Mouse (Mus musculus): ENCODE measurements at regions not wholly inside any gene's neighbourhood (a gene's known extent, or its start where the extent isn't known, plus 50 kb on each side); places are given as distances from the start of the nearest gene placed in this dataset.

- Histone ChIP-seq H3K9me3 (ENCODE audit: control insufficient read depth, low read depth, low read length) (no peaks in the 10 kb centered on the region), H3K9ac (replicated peaks; ENCODE audit: low read depth, low read length) (no peak overlapping the region), H3K36me3 (ENCODE audit: control insufficient read depth, insufficient read depth, low read length) (no peaks in the 10 kb centered on the region), H3K27me3 (ENCODE audit: control insufficient read depth, insufficient read depth, low read length) (no peaks in the 10 kb centered on the region), H3K27ac (ENCODE audit: low read length) (peak overlapping the region; percentile 87; the same call in 1 of the 2 replicates), H3K4me1 (ENCODE audit: control insufficient read depth, insufficient read depth, low read length) (peaks cover 28% of the 10 kb centered on the region), H3K4me3 (ENCODE audit: low read depth, low read length) (no peak overlapping the region), H3K4me2 (replicated peaks; ENCODE audit: low read depth, low read length) (no peak overlapping the region)
- ATAC-seq (ENCODE audit: insufficient number of reproducible peaks, insufficient read depth, low FRiP score, low read depth), result no peak
- WGBS, result 76% methylated on average over 4 of the region's 4 CpGs
Observed at GRCm38 (mm10) chr2:128338474-128338873, 212.6 kb downstream of the Bcl2l11 start.

GRCm38 (mm10) chr2:128339061-128339642, 213.3 kb downstream of the Bcl2l11 start:
- peaks cover 28% of the 10 kb centered on the region for H3K4me1 ChIP-seq (ENCODE audit: control insufficient read depth, insufficient read depth, low read length)
- peak overlapping the region; percentile 4; the same call in 1 of the 2 replicates for H3K4me2 ChIP-seq (replicated peaks; ENCODE audit: low read depth, low read length)
- H3K4me3 ChIP-seq (ENCODE audit: low read depth, low read length), result no peak overlapping the region
- no peaks in the 10 kb centered on the region for H3K27me3 ChIP-seq (ENCODE audit: control insufficient read depth, insufficient read depth, low read length)
- ATAC-seq (ENCODE audit: insufficient number of reproducible peaks, insufficient read depth, low FRiP score, low read depth), result no peak
- H3K36me3 ChIP-seq (ENCODE audit: control insufficient read depth, insufficient read depth, low read length), result no peaks in the 10 kb centered on the region
- 12% methylated on average over 8 of the region's 8 CpGs for WGBS
- H3K9ac ChIP-seq (replicated peaks; ENCODE audit: low read depth, low read length), result no peak overlapping the region
- no peaks in the 10 kb centered on the region for H3K9me3 ChIP-seq (ENCODE audit: control insufficient read depth, low read depth, low read length)
- peak overlapping the region; percentile 87; the same call in 1 of the 2 replicates for H3K27ac ChIP-seq (ENCODE audit: low read length)

DNA sequence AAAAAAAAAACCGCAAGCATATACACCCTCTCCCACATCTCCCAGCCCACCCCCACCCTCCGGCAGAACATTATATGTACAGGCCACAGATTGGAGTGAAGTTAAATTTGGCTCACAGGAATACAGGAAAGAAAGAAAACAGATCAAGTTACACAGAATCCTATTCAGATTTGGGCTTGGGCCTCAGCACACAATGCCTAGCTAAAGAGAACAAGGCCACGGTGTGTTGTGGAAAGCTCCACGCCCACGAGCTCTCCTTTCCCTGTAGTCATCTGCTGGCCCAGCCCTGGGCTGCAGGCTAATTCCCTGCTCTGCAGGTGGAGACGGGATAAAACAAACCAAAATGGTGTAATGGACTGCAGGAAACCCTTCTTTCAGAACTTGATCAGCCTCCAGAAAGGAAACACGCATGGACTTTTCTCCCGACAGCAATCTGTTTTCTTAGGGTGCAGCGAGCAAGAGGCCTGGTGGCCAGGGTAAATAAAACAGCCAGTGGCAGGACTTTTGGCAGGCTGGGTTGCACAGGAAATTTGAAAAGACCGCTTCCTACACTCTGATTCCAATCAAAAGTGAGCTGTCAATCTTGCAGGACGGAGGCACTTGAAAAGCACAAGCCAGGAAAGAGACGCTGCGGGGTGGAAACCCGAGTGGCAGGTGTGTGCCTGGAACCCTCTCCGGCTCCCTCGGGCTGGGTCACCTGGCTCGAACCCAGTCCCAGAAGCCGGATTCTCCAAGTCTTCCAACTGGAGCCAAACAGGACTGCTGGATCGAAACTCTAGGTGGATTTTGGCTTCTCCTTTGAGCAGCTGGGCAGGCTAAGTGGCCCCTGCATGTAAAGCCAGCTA, 214.0 kb downstream of the Bcl2l11 start:
- peak; percentile 76; the same call in 1 of the 2 replicates for ATAC-seq (ENCODE audit: insufficient number of reproducible peaks, insufficient read depth, low FRiP score, low read depth)
- WGBS, result 31% methylated on average over 19 of the region's 19 CpGs
- H3K9me3 ChIP-seq (ENCODE audit: control insufficient read depth, low read depth, low read length), result no peaks in the 10 kb centered on the region
- H3K4me2 ChIP-seq (replicated peaks; ENCODE audit: low read depth, low read length), result peak overlapping the region; percentile 4; the same call in 1 of the 2 replicates
- H3K4me3 ChIP-seq (ENCODE audit: low read depth, low read length), result no peak overlapping the region
- H3K27me3 ChIP-seq (ENCODE audit: control insufficient read depth, insufficient read depth, low read length), result no peaks in the 10 kb centered on the region
- no peak overlapping the region for H3K9ac ChIP-seq (replicated peaks; ENCODE audit: low read depth, low read length)
- H3K27ac ChIP-seq (ENCODE audit: low read length), result peak overlapping the region; percentile 87
- peaks cover 25% of the 10 kb centered on the region for H3K4me1 ChIP-seq (ENCODE audit: control insufficient read depth, insufficient read depth, low read length)
- H3K36me3 ChIP-seq (ENCODE audit: control insufficient read depth, insufficient read depth, low read length), result no peaks in the 10 kb centered on the region

DNA sequence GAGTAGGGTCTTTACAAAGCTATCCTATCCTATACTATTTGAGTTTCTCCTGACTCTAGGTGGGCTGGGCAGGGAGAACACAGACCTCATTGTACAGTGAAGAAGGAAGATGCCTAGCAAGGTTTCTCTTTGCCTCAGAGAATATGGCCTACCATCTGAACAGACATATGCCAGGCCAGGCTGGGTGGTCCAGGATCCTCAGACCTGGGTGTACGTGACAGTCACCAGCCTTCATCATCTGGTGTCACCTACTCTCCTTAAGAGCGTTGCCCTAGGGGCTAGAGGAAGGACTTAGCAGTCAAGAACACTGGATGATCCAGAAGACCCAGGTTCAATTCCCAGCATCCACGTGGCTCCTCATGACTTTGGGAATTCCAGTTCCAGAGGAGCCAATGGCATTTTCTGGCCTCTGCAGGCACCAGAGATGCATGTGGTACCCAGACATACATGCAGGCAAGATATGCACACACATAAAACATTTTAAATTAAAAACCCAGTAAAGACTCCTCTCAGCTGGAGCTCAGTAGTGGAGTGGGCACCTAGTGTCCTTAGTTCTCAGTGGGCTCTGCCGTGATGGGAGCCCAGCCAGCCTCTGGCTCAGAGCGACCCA, 214.9 kb downstream of the Bcl2l11 start:
- Histone ChIP-seq H3K9me3 (ENCODE audit: control insufficient read depth, low read depth, low read length) (no peaks in the 10 kb centered on the region), H3K36me3 (ENCODE audit: control insufficient read depth, insufficient read depth, low read length) (no peaks in the 10 kb centered on the region), H3K4me1 (ENCODE audit: control insufficient read depth, insufficient read depth, low read length) (peaks cover 25% of the 10 kb centered on the region), H3K4me2 (replicated peaks; ENCODE audit: low read depth, low read length) (no peak overlapping the region), H3K27me3 (ENCODE audit: control insufficient read depth, insufficient read depth, low read length) (no peaks in the 10 kb centered on the region), H3K4me3 (ENCODE audit: low read depth, low read length) (no peak overlapping the region), H3K27ac (ENCODE audit: low read length) (peak overlapping the region; percentile 87), H3K9ac (replicated peaks; ENCODE audit: low read depth, low read length) (no peak overlapping the region)
- no peak for ATAC-seq (ENCODE audit: insufficient number of reproducible peaks, insufficient read depth, low FRiP score, low read depth)
- WGBS, result 94% methylated on average over 5 of the region's 5 CpGs

GRCm38 (mm10) chr2:128342212-128342611, 216.4 kb downstream of the Bcl2l11 start:
- Histone ChIP-seq H3K36me3 (ENCODE audit: control insufficient read depth, insufficient read depth, low read length) (no peaks in the 10 kb centered on the region), H3K4me3 (ENCODE audit: low read depth, low read length) (no peak overlapping the region), H3K27me3 (ENCODE audit: control insufficient read depth, insufficient read depth, low read length) (no peaks in the 10 kb centered on the region), H3K9me3 (ENCODE audit: control insufficient read depth, low read depth, low read length) (no peaks in the 10 kb centered on the region), H3K9ac (replicated peaks; ENCODE audit: low read depth, low read length) (no peak overlapping the region), H3K27ac (ENCODE audit: low read length) (no peak overlapping the region), H3K4me1 (ENCODE audit: control insufficient read depth, insufficient read depth, low read length) (peaks cover 25% of the 10 kb centered on the region), H3K4me2 (replicated peaks; ENCODE audit: low read depth, low read length) (no peak overlapping the region)
- WGBS, result 71% methylated on average over 9 of the region's 9 CpGs
- no peak for ATAC-seq (ENCODE audit: insufficient number of reproducible peaks, insufficient read depth, low FRiP score, low read depth)

- H3K27ac ChIP-seq (ENCODE audit: low read length), result no peak overlapping the region
- no peak overlapping the region for H3K4me3 ChIP-seq (ENCODE audit: low read depth, low read length)
- H3K27me3 ChIP-seq (ENCODE audit: control insufficient read depth, insufficient read depth, low read length), result no peaks in the 10 kb centered on the region
- WGBS, result 56% methylated on average over 11 of the region's 11 CpGs
- H3K4me2 ChIP-seq (replicated peaks; ENCODE audit: low read depth, low read length), result no peak overlapping the region
- peaks cover 2% of the 10 kb centered on the region; the same call in 1 of the 2 replicates for H3K4me1 ChIP-seq (ENCODE audit: control insufficient read depth, insufficient read depth, low read length)
- H3K9ac ChIP-seq (replicated peaks; ENCODE audit: low read depth, low read length), result no peak overlapping the region
- ATAC-seq (ENCODE audit: insufficient number of reproducible peaks, insufficient read depth, low FRiP score, low read depth), result no peak
- H3K9me3 ChIP-seq (ENCODE audit: control insufficient read depth, low read depth, low read length), result no peaks in the 10 kb centered on the region
- H3K36me3 ChIP-seq (ENCODE audit: control insufficient read depth, insufficient read depth, low read length), result no peaks in the 10 kb centered on the region
Observed at GRCm38 (mm10) chr2:128345557-128345956, 219.7 kb downstream of the Bcl2l11 start.

GRCm38 (mm10) chr2:128348556-128348955, 222.7 kb downstream of the Bcl2l11 start:
- no peak overlapping the region for H3K4me3 ChIP-seq (ENCODE audit: low read depth, low read length)
- no peaks in the 10 kb centered on the region for H3K36me3 ChIP-seq (ENCODE audit: control insufficient read depth, insufficient read depth, low read length)
- no peak overlapping the region for H3K4me2 ChIP-seq (replicated peaks; ENCODE audit: low read depth, low read length)
- H3K9ac ChIP-seq (replicated peaks; ENCODE audit: low read depth, low read length), result no peak overlapping the region
- H3K4me1 ChIP-seq (ENCODE audit: control insufficient read depth, insufficient read depth, low read length), result no peaks in the 10 kb centered on the region
- 73% methylated on average over 2 of the region's 2 CpGs for WGBS
- no peaks in the 10 kb centered on the region for H3K27me3 ChIP-seq (ENCODE audit: control insufficient read depth, insufficient read depth, low read length)
- no peak overlapping the region for H3K27ac ChIP-seq (ENCODE audit: low read length)
- H3K9me3 ChIP-seq (ENCODE audit: control insufficient read depth, low read depth, low read length), result no peaks in the 10 kb centered on the region
- ATAC-seq (ENCODE audit: insufficient number of reproducible peaks, insufficient read depth, low FRiP score, low read depth), result no peak

DNA sequence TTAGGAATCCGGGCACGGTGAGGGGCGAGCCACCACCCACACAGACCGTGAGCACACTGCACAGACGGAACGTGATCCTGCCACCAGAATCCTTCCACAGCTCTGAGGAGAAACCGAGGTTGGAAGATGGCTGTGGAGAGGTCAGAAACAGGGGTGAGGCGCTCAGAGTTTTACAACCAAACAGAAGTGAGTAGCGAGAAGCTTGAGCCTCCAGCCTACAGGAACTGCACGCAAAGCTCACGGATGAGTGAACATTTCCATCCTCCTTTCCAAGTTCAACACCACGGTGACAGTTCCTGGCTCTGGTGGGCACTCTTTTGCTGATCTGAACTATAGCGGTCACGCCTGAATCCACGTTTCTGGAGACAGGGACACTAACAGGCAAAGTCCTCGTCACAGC, 225.6 kb downstream of the Bcl2l11 start:
- 89% methylated on average over 16 of the region's 16 CpGs for WGBS

More for the DNA sequence above, 225.6 kb downstream of the Bcl2l11 start:
- Histone ChIP-seq H3K36me3 (ENCODE audit: control insufficient read depth, insufficient read depth, low read length) (no peaks in the 10 kb centered on the region), H3K9ac (replicated peaks; ENCODE audit: low read depth, low read length) (no peak overlapping the region), H3K4me3 (ENCODE audit: low read depth, low read length) (no peak overlapping the region), H3K4me1 (ENCODE audit: control insufficient read depth, insufficient read depth, low read length) (no peaks in the 10 kb centered on the region), H3K9me3 (ENCODE audit: control insufficient read depth, low read depth, low read length) (peaks cover 7% of the 10 kb centered on the region; the same call in 1 of the 2 replicates), H3K4me2 (replicated peaks; ENCODE audit: low read depth, low read length) (no peak overlapping the region), H3K27ac (ENCODE audit: low read length) (no peak overlapping the region), H3K27me3 (ENCODE audit: control insufficient read depth, insufficient read depth, low read length) (no peaks in the 10 kb centered on the region)
- ATAC-seq (ENCODE audit: insufficient number of reproducible peaks, insufficient read depth, low FRiP score, low read depth), result no peak

Data from stomach, embryonic 14.5 days (tissue).